Mouse (Mus musculus) limb, embryonic 11.5 days (tissue): ENCODE results near the gene Tmem62. TPM values are rescaled to one million over a fixed set of nuclear protein-coding genes. Genes with fewer than 3 reads are reported as not detected.

Experiments
- ATAC-seq: fragments of 200-750 bp; cut with Nextera tagmentation; 2 replicates; pipeline ENCODE4 v1.8.0; 2017; ENCODE audit warnings: low read depth; ENCODE audit not compliant: insufficient number of reproducible peaks, low FRiP score, low TSS enrichment
- DNase-seq: peaks from one replicate; pipeline ENCODE4 v3.0.0-alpha.2; 2015; ENCODE audit warnings: low spot score
- H3K27ac ChIP-seq: fragments of 300-500 bp; sonication (generic); replicated peaks from 2 replicates; pipeline ENCODE4 v1.5.1; 2014; ENCODE audit warnings: low read depth, mild to moderate bottlenecking, low read length
- H3K27me3 ChIP-seq: fragments of 300-500 bp; sonication (generic); 2 replicates; pipeline ENCODE4 v1.6.1; 2014; ENCODE audit warnings: mild to moderate bottlenecking, low read length, mixed read lengths; ENCODE audit not compliant: control insufficient read depth, insufficient read depth
- H3K36me3 ChIP-seq: fragments of 300-500 bp; sonication (generic); 2 replicates; pipeline ENCODE4 v1.6.1; 2014; ENCODE audit warnings: mild to moderate bottlenecking, low read length, moderate library complexity, mixed read lengths; ENCODE audit not compliant: control insufficient read depth, insufficient read depth
- H3K4me1 ChIP-seq: fragments of 300-500 bp; sonication (generic); 2 replicates; pipeline ENCODE4 v1.6.1; 2014; ENCODE audit warnings: low read length, mixed read lengths; ENCODE audit not compliant: control insufficient read depth, insufficient read depth
- H3K4me2 ChIP-seq: fragments of 300-500 bp; sonication (generic); 2 replicates; pipeline ENCODE4 v1.6.1; 2014; ENCODE audit warnings: low read depth, mild to moderate bottlenecking, moderate library complexity; ENCODE audit not compliant: severe bottlenecking
- H3K4me3 ChIP-seq: fragments of 300-500 bp; sonication (generic); 2 replicates; pipeline ENCODE4 v1.5.1; 2014; ENCODE audit warnings: low read depth, low read length
- H3K9ac ChIP-seq: fragments of 300-500 bp; sonication (generic); 2 replicates; pipeline ENCODE4 v1.6.1; 2014; ENCODE audit warnings: mild to moderate bottlenecking, low read length
- H3K9me3 ChIP-seq: fragments of 300-500 bp; sonication (generic); 2 replicates; pipeline ENCODE4 v1.6.1; 2016; ENCODE audit warnings: low read length; ENCODE audit not compliant: control insufficient read depth
- WGBS: fragments of 180-500 bp; shearing (Covaris S2); extraction: QIAGEN DNeasy Blood & Tissue Kit; methylation state at CpG from one replicate; pipeline ENCODE4 v1.1.7; 2014; 5-methylcytosine and 5-hydroxymethylcytosine counted together
- microRNA-seq: library from miRNA; unstranded; fragments of <30 nt; microRNA quantifications from one replicate; pipeline ENCODE4, GENCODE M21; 2016
- polyA plus RNA-seq: library from polyadenylated mRNA; unstranded; fragments of >200 nt; fragmentation: Nextera tagmentation; extraction: Ambion mirVana; gene quantifications from 2 replicates; pipeline ENCODE4 v1.2.1, GENCODE M21; 2014

Gene Tmem62
- polyA plus RNA-seq, 1 experiment from 2014 or later = 0.93 TPM

- H3K4me3 ChIP-seq = no peak overlapping the region
- 73% methylated on average over 6 of the region's 6 CpGs for WGBS
- no peaks in the 10 kb centered on the region for H3K9me3 ChIP-seq
- no peaks in the 10 kb centered on the region for H3K27me3 ChIP-seq
- DNase-seq = no peak
- no peak overlapping the region for H3K9ac ChIP-seq
- H3K36me3 ChIP-seq = no peaks in the 10 kb centered on the region
- no peaks in the 10 kb centered on the region for H3K4me1 ChIP-seq
- H3K4me2 ChIP-seq = no peak overlapping the region
- no peak overlapping the region for H3K27ac ChIP-seq
- no peak for ATAC-seq
These were observed 79.1 kb downstream of the Tmem62 start for GRCm38 (mm10) chr2:121055915-121056314.

Small RNAs within 50 kb of the gene (microRNA-seq; reads per million reads assigned to microRNA genes)
- gene Gm44325 = not detected

Other genes with a start within 250 kb of the Tmem62 start
- gene Cdan1, start 126.9 kb upstream of the Tmem62 start, polyA plus RNA-seq = 6.8 and 8.1 TPM in 2 replicates
- 5.9 and 7.1 TPM in 2 replicates for gene Ttbk2, start 126.4 kb upstream of the Tmem62 start, polyA plus RNA-seq
- 23.2 and 27.7 TPM in 2 replicates for gene Ubr1, start 6.3 kb upstream of the Tmem62 start, polyA plus RNA-seq
- 32.7 and 36.6 TPM in 2 replicates for gene Ccndbp1, start 31.4 kb downstream of the Tmem62 start, polyA plus RNA-seq
- gene Epb42, start 60.1 kb downstream of the Tmem62 start, polyA plus RNA-seq = 3.0 and 4.8 TPM in 2 replicates
- not detected in 2 replicates for gene Tgm5, start 108.8 kb downstream of the Tmem62 start, polyA plus RNA-seq
- not detected in 2 replicates for gene Tgm7, start 132.8 kb downstream of the Tmem62 start, polyA plus RNA-seq
- 23.0 and 24.6 TPM in 2 replicates for gene Adal, start 163.4 kb downstream of the Tmem62 start, polyA plus RNA-seq
- 19.6 and 22.6 TPM in 2 replicates for gene Lcmt2, start 163.6 kb downstream of the Tmem62 start, polyA plus RNA-seq
- 67.2 and 72.9 TPM in 2 replicates for gene Tubgcp4, start 193.6 kb downstream of the Tmem62 start, polyA plus RNA-seq
- 11.7 and 12.6 TPM in 2 replicates for gene Zscan29, start 194.1 kb downstream of the Tmem62 start, polyA plus RNA-seq